Mouse (Mus musculus): Measurements from ENCODE around the gene Olfr1321.

Gene Olfr1321

DNA sequence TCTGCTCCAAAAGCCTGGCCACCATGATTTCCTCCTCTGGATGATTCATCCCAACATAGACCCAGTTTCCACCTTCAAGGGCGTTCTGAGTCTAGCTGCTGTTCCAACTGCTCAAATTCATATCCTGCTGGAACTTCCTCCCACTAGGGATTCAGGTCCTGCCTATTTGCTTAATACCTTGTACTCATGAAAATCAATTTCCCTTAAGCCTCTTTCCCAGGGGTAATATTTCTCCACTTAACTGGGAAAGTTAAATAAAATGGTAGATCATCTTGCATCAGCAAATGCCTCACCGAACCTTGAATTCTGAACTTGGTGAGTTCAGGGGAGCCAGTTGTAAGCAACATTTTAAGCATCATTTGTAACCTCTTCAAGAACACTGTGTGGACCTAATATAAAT is at the start of gene Olfr1321:
Gene Olfr1321, minus strand, starts transcription at position 101 of the 400 bp plus-strand sequence.
- no peak for DNase-seq (ENCODE audit: low spot score)

DNA sequence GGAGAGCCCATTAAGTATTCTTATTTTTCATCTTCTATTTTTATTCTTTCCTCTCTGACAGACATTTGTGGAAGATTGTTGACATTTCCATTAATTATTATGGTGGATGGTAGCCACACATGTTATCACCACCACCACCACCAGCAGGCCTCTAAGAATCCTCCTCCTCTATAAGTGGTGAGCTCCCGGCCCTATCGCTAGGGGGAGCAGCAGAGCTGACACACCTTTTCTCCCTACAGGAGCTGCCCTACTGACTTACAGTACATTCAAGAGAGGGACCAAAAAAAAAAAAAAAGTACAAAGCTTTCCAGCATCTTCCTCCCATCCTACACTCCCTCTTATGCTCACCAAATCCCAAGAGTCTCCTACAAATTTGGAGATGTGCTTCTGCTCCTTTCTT is 36.0 kb upstream of the Olfr1321 start:
- no peak for DNase-seq (ENCODE audit: low spot score)

- DNase-seq (ENCODE audit: low spot score), result no peak
These were observed 10.3 kb upstream of the Olfr1321 start for GRCm38 (mm10) chrX:49745192-49745591.
